Mouse (Mus musculus): Measurements from ENCODE around the gene Rrnad1. TPM values are rescaled to one million over a fixed set of nuclear protein-coding genes. Genes with fewer than 3 reads are reported as not detected.
"Not testable (repeated sequence)": the region's sequence is repeated elsewhere in the genome, so short reads cannot be mapped to it uniquely, and the experiment has no call there.

Rrnad1 gene
- total RNA-seq, 2 experiments from 2014 or later: 3.0 to 4.1 TPM

GRCm38 (mm10) chr3:87924996-87925395, 5.5 kb downstream of the Rrnad1 start:
- no peak for DNase-seq
- intact Hi-C loops (cut with DNase I): no loop called here

GRCm38 (mm10) chr3:87920270-87920943, 10.1 kb downstream of the Rrnad1 start:
- DNase-seq: no peak
- intact Hi-C loops (cut with DNase I): no loop called here

- peak; percentile 47 for DNase-seq
- intact Hi-C loops (cut with DNase I): no loop called here
Measured at GRCm38 (mm10) chr3:87919336-87920108, 11.0 kb downstream of the Rrnad1 start, which contains the start of gene Mrpl24. Gene Mrpl24, plus strand, starts transcription at chr3:87919506.

GRCm38 (mm10) chr3:87918551-87918950, 12.0 kb downstream of the Rrnad1 start:
- no peak for DNase-seq
- intact Hi-C loops (cut with DNase I): no loop called here

- intact Hi-C loops (cut with DNase I): no loop called here
- DNase-seq: no peak
Measured at GRCm38 (mm10) chr3:87916990-87917389, 13.5 kb downstream of the Rrnad1 start.

GRCm38 (mm10) chr3:87913891-87914290, 16.6 kb downstream of the Rrnad1 start:
- no peak for DNase-seq
- intact Hi-C loops (cut with DNase I): no loop called here

GRCm38 (mm10) chr3:87913491-87913890, 17.0 kb downstream of the Rrnad1 start:
- intact Hi-C loops (cut with DNase I): no loop called here
- DNase-seq: no peak

- peak; percentile 77 to 79 for DNase-seq
- intact Hi-C loops (cut with DNase I): no loop called here
Measured at GRCm38 (mm10) chr3:87910573-87911141, 19.9 kb downstream of the Rrnad1 start.

GRCm38 (mm10) chr3:87909874-87910273, 20.6 kb downstream of the Rrnad1 start:
- DNase-seq: no peak
- intact Hi-C loops (cut with DNase I): no loop called here

GRCm38 (mm10) chr3:87909381-87909780, 21.1 kb downstream of the Rrnad1 start:
- intact Hi-C loops (cut with DNase I): no loop called here
- no peak for DNase-seq

- intact Hi-C loops (cut with DNase I): no loop called here
- no peak for DNase-seq
Measured at GRCm38 (mm10) chr3:87907906-87908305, 22.6 kb downstream of the Rrnad1 start.

GRCm38 (mm10) chr3:87906981-87907857, 23.3 kb downstream of the Rrnad1 start:
- peak; percentile 31 to 43 for DNase-seq
- intact Hi-C loops (cut with DNase I): no loop called here

GRCm38 (mm10) chr3:87906601-87906980, 23.9 kb downstream of the Rrnad1 start:
- intact Hi-C loops (cut with DNase I): no loop called here
- peak; percentile 72 to 75 for DNase-seq

- intact Hi-C loops (cut with DNase I): no loop called here
- DNase-seq: peak; percentile 90 to 92
Measured at GRCm38 (mm10) chr3:87905880-87906485, 24.5 kb downstream of the Rrnad1 start, which contains the start of gene Hdgf. Gene Hdgf, plus strand, starts transcription at chr3:87906321.

- intact Hi-C loops (cut with DNase I): no loop called here
- no peak for DNase-seq
Measured at GRCm38 (mm10) chr3:87903821-87904220, 26.7 kb downstream of the Rrnad1 start.

- DNase-seq; intact Hi-C loops (cut with DNase I): not testable (repeated sequence)
Measured at GRCm38 (mm10) chr3:87901959-87902358, 28.6 kb downstream of the Rrnad1 start.

- no peak for DNase-seq
- intact Hi-C loops (cut with DNase I): no loop called here
Measured at GRCm38 (mm10) chr3:87901036-87901624, 29.4 kb downstream of the Rrnad1 start.

- DNase-seq: no peak
- intact Hi-C loops (cut with DNase I): no loop called here
Measured at GRCm38 (mm10) chr3:87899776-87900175, 30.7 kb downstream of the Rrnad1 start.

- intact Hi-C loops (cut with DNase I): no loop called here
- DNase-seq: no peak
Measured at GRCm38 (mm10) chr3:87899266-87899665, 31.3 kb downstream of the Rrnad1 start.

Data from gastrocnemius, postnatal 36 days (tissue).